Mouse (Mus musculus) left cerebral cortex, adult 18-20 months (tissue): ENCODE measurements at regions not wholly inside any gene's neighbourhood (a gene's known extent, or its start where the extent isn't known, plus 50 kb on each side); places are given as distances from the start of the nearest gene placed in this dataset.

Experiments
- DNase-seq, 2 experiments: peaks; one replicate each; pipeline ENCODE4 v3.0.0; 2021 to 2022; ENCODE audit warnings: low spot score in 2 of 2, mixed read lengths in 1 of 2

DNA sequence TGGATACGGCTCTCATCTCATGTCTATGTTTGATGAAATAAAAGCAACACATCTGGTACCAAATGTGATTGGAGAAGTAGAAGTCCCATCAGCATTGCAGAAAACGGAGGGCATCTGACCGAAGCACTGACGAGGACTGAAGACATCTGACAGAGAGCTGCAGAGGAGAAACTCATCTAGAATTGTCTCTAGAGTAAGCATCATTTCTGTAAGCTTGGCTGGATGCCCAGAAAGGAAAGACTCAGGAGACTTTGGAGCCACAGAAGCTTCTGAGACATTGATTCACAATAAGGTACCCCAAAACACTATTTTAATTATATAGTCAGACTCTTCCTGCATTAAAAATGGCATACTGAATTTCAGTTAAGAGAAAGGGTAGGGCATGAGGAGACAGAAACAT, 326.6 kb downstream of the Gm597 start:
- DNase-seq = peak; percentile 4 to 13

DNA sequence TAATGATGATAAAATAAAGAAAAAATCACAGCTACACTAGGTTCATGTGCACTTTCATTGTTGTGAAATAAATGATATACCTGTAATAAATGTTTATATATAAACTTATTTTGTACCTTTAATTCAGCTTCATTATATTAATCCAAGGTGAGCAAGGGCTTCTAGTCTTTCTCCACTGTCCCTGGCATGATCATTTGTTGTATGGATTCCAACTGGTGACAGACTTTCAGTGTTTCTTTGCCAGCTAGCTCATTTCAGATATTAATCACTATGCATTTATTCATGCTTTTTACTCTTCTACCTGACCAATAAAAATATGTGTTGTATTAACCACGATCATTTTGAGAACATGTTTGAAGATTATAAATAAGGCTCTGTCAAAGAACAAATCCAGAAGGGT, 354.7 kb downstream of the Gm597 start:
- DNase-seq = no peak
